Mouse (Mus musculus) thymus, adult 2 months (tissue): Measurements from ENCODE around the gene Maml3. TPM values are rescaled to one million over a fixed set of nuclear protein-coding genes. Genes with fewer than 3 reads are reported as not detected.

ENCODE experiments used
- DNase-seq: peaks from one replicate; pipeline ENCODE4 v3.0.0; 2021
- H3K27ac ChIP-seq: fragments of 200-500 bp; 2 replicates; pipeline ENCODE4 v1.5.1; 2012; ENCODE audit warnings: low read length, control low read depth; ENCODE audit not compliant: control insufficient read depth, insufficient read depth
- H3K27me3 ChIP-seq: fragments of 200-500 bp; 2 replicates; pipeline ENCODE4 v1.6.1; 2012; ENCODE audit warnings: mild to moderate bottlenecking, low read length, moderate library complexity, mixed read lengths; ENCODE audit not compliant: control insufficient read depth, insufficient read depth
- H3K36me3 ChIP-seq: fragments of 200-500 bp; 2 replicates; pipeline ENCODE4 v1.6.1; 2012; ENCODE audit warnings: mild to moderate bottlenecking, low read length, moderate library complexity; ENCODE audit not compliant: control insufficient read depth, insufficient read depth
- H3K4me1 ChIP-seq: fragments of 200-500 bp; replicated peaks from 2 replicates; pipeline ENCODE4 v1.6.1; 2012; ENCODE audit warnings: low read length; ENCODE audit not compliant: control insufficient read depth, insufficient read depth
- H3K4me3 ChIP-seq: fragments of 200-500 bp; 2 replicates; pipeline ENCODE4 v1.5.1; 2012; ENCODE audit warnings: mild to moderate bottlenecking, low read length, control low read depth, moderate library complexity; ENCODE audit not compliant: control insufficient read depth, insufficient read depth
- CTCF ChIP-seq: fragments of 200-500 bp; IDR thresholded peaks from 2 replicates; pipeline ENCODE4 v1.5.1; 2012; ENCODE audit warnings: mild to moderate bottlenecking, control low read depth, low read length, moderate library complexity, borderline replicate concordance; ENCODE audit not compliant: control insufficient read depth, poor library complexity, insufficient read depth; ENCODE audit errors: extremely low read depth
- POLR2A ChIP-seq: fragments of 200-500 bp; IDR thresholded peaks from 2 replicates; pipeline ENCODE4 v1.6.1; 2012; ENCODE audit warnings: mild to moderate bottlenecking, low read length, control low read depth, moderate library complexity; ENCODE audit not compliant: control insufficient read depth, poor library complexity, insufficient read depth; ENCODE audit errors: extremely low read depth
- WGBS: fragments of 180-500 bp; shearing (Covaris S2); methylation state at CpG from one replicate; pipeline ENCODE4 v1.1.7; 2018; 5-methylcytosine and 5-hydroxymethylcytosine counted together
- polyA plus RNA-seq: library from polyadenylated mRNA; depleted of rRNA; stranded (reverse); fragments of >200 nt; gene quantifications from 2 replicates; pipeline ENCODE4 v1.2.3, GENCODE M21; 2012

Maml3 gene
- polyA plus RNA-seq, 1 experiment, result 3.5 TPM

DNA sequence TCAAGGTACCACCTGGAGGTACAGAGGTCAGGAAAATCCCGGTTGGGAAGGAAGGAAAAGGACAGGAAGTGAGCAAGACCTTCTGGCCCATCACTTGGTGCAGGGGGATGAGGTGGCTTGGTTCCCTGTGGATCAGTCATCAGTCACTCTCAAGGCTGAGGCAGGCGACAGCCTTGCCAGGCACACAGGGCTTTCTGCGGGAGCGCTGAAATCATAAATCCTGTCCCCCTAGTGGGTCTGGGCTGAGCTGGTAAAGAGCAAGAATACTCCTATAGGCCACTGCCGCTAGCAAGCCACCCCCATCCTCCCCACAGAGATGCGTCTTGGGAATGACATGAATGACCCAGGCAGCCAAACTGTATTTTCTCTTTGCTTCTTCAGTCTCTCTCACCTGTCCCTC is 177.8 kb downstream of the Maml3 start:
- Histone ChIP-seq H3K27me3 (no peaks in the 10 kb centered on the region), H3K4me3 (no peak overlapping the region), H3K4me1 (peaks cover 5% of the 10 kb centered on the region; the same call in 1 of the 2 replicates), H3K36me3 (no peaks in the 10 kb centered on the region), H3K27ac (no peak overlapping the region)
- TF ChIP-seq CTCF (no peak), POLR2A (no peak)
- no peak for DNase-seq
- WGBS, result 86% methylated on average over 6 of the region's 6 CpGs

- Histone ChIP-seq H3K27me3 (no peaks in the 10 kb centered on the region), H3K4me1 (peaks cover 5% of the 10 kb centered on the region; the same call in 1 of the 2 replicates), H3K27ac (no peak overlapping the region), H3K4me3 (no peak overlapping the region), H3K36me3 (no peaks in the 10 kb centered on the region)
- WGBS, result 91% methylated on average over 2 of the region's 2 CpGs
- DNase-seq, result no peak
- no peak for TF ChIP-seq CTCF
Measured at GRCm38 (mm10) chr3:51925758-51926157, 179.1 kb downstream of the Maml3 start.

DNA sequence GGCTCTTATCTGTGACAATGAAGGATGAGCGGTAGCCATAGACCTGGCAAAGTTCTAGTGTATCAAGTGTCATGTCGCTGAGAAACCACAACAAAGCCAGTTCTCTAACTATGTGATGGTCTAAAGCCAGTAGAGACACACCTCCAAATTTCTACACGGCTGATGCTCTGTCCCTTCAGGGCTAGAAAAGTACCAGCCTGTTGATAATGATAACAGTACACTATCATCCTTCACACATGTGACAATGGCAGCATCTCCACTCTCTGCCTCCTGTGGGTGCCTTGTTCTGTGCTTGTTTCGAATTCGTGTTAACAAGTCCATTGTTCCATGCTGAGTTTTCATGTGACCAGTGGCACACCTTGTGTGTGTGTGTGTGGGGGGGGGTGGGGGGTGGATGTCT is 180.2 kb downstream of the Maml3 start:
- H3K36me3 ChIP-seq, result no peaks in the 10 kb centered on the region
- H3K27me3 ChIP-seq, result no peaks in the 10 kb centered on the region
- TF ChIP-seq CTCF (no peak), POLR2A (no peak)
- no peak overlapping the region for H3K4me3 ChIP-seq
- 58% methylated on average over 5 of the region's 5 CpGs for WGBS
- H3K4me1 ChIP-seq, result peaks cover 5% of the 10 kb centered on the region; the same call in 1 of the 2 replicates
- DNase-seq, result no peak
- H3K27ac ChIP-seq, result no peak overlapping the region

- Histone ChIP-seq H3K4me1 (peaks cover 5% of the 10 kb centered on the region; the same call in 1 of the 2 replicates), H3K27me3 (no peaks in the 10 kb centered on the region), H3K4me3 (no peak overlapping the region), H3K36me3 (no peaks in the 10 kb centered on the region), H3K27ac (no peak overlapping the region)
- no peak for DNase-seq
- WGBS, result 95% methylated on average over 6 of the region's 6 CpGs
- TF ChIP-seq POLR2A (no peak), CTCF (no peak)
Measured at GRCm38 (mm10) chr3:51923800-51924199, 181.1 kb downstream of the Maml3 start.

DNA sequence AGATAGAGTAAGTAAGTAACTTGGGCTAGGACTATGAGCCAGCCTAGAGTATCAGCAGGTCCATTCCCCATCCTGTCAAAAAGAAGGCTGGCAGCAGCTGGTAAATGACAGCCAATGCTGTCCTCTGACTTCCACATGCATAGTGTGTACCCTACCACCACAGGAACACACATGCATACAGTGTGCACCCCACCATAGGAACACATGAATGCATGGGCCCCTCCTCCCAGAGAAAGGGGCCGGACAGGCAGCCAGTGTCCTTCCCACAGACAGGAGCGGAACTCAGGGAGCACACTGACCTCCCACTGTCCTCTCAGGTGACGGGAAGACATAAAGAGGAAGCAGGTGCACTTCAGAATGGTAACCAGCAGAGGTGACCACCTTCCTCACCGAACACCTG is 188.0 kb downstream of the Maml3 start:
- Histone ChIP-seq H3K27me3 (no peaks in the 10 kb centered on the region), H3K27ac (no peak overlapping the region), H3K4me1 (peaks cover 10% of the 10 kb centered on the region), H3K4me3 (no peak overlapping the region), H3K36me3 (no peaks in the 10 kb centered on the region)
- DNase-seq, result no peak
- no peak for TF ChIP-seq POLR2A
- TF ChIP-seq CTCF, result no peak
- 50% methylated on average over 4 of the region's 4 CpGs for WGBS

GRCm38 (mm10) chr3:51916060-51916870 is 188.6 kb downstream of the Maml3 start:
- no peak overlapping the region for H3K27ac ChIP-seq
- WGBS, result 58% methylated on average over 10 of the region's 10 CpGs
- no peak overlapping the region for H3K4me3 ChIP-seq
- no peaks in the 10 kb centered on the region for H3K27me3 ChIP-seq
- TF ChIP-seq CTCF (no peak), POLR2A (no peak)
- peaks cover 10% of the 10 kb centered on the region for H3K4me1 ChIP-seq
- DNase-seq, result no peak
- H3K36me3 ChIP-seq, result no peaks in the 10 kb centered on the region
